Mouse (Mus musculus) heart, adult 2 months (tissue): Measurements from ENCODE around the gene Msh5. TPM values are rescaled to one million over a fixed set of nuclear protein-coding genes. Genes with fewer than 3 reads are reported as not detected.
A peak's percentile ranks its signal among the peaks of the same experiment; 100 is the strongest.

ENCODE experiments used
- DNase-seq, 2 experiments: peaks; one replicate each; pipeline ENCODE4 v3.0.0; 2021
- H3K27ac ChIP-seq: fragments of 200-600 bp; 2 replicates; pipeline ENCODE4 v1.8.1; 2022
- H3K27me3 ChIP-seq: fragments of 200-500 bp; 2 replicates; pipeline ENCODE4 v1.6.1; 2012; ENCODE audit warnings: mild to moderate bottlenecking, low read length, inconsistent platforms, mixed read lengths; ENCODE audit not compliant: control insufficient read depth, insufficient read depth
- H3K36me3 ChIP-seq: fragments of 200-500 bp; 2 replicates; pipeline ENCODE4 v1.6.1; 2012; ENCODE audit warnings: low read length, inconsistent platforms; ENCODE audit not compliant: control insufficient read depth, insufficient read depth
- H3K4me1 ChIP-seq: fragments of 200-500 bp; 2 replicates; pipeline ENCODE4 v1.6.1; 2011; ENCODE audit warnings: low read length; ENCODE audit not compliant: control insufficient read depth, insufficient read depth
- H3K4me3 ChIP-seq: fragments of 200-600 bp; 2 replicates; pipeline ENCODE4 v1.8.1; 2022
- H3K79me2 ChIP-seq: fragments of 200-500 bp; replicated peaks from 2 replicates; pipeline ENCODE4 v1.6.1; 2012; ENCODE audit warnings: mild to moderate bottlenecking, inconsistent platforms, low read length, moderate library complexity, mixed read lengths; ENCODE audit not compliant: control insufficient read depth, insufficient read depth
- H3K9ac ChIP-seq: fragments of 200-500 bp; 2 replicates; pipeline ENCODE4 v1.6.1; 2012; ENCODE audit warnings: low read depth, mild to moderate bottlenecking, control low read depth, inconsistent platforms, low read length, mixed read lengths
- CTCF ChIP-seq: fragments of 200-600 bp; IDR thresholded peaks from 2 replicates; pipeline ENCODE4 v1.8.1; 2022; ENCODE audit warnings: antibody characterized with exemption, mild to moderate bottlenecking, moderate library complexity
- EP300 ChIP-seq: fragments of 200-500 bp; IDR thresholded peaks from 2 replicates; pipeline ENCODE4 v1.6.1; 2011; ENCODE audit warnings: low read depth, low read length, control low read depth; ENCODE audit not compliant: insufficient read depth
- POLR2A ChIP-seq: fragments of 200-500 bp; IDR thresholded peaks from 2 replicates; pipeline ENCODE4 v1.6.1; 2011; ENCODE audit warnings: mild to moderate bottlenecking, low read depth, low read length, control low read depth; ENCODE audit not compliant: insufficient read depth
- WGBS: fragments of 180-500 bp; shearing (Covaris S2); methylation state at CpG from one replicate; pipeline ENCODE4 v1.1.7; 2018; 5-methylcytosine and 5-hydroxymethylcytosine counted together
- intact Hi-C: fragments of 180-260 bp; cut with DNase I; formaldehyde crosslinking; loops from one replicate; pipeline ENCODE4 v1.15.1; 2025
- polyA plus RNA-seq: library from polyadenylated mRNA; depleted of rRNA; stranded (reverse); fragments of >200 nt; gene quantifications from 2 replicates; pipeline ENCODE4 v1.2.3, GENCODE M21; 2012; rRNA removed
- total RNA-seq, 2 experiments: library from RNA; stranded (reverse); gene quantifications; 2 replicates each; pipeline ENCODE4 v1.2.3; 2021

Msh5 gene
- total and polyA plus RNA-seq, 3 experiments = 0.23 to 1.2 (median 0.29) TPM

DNA sequence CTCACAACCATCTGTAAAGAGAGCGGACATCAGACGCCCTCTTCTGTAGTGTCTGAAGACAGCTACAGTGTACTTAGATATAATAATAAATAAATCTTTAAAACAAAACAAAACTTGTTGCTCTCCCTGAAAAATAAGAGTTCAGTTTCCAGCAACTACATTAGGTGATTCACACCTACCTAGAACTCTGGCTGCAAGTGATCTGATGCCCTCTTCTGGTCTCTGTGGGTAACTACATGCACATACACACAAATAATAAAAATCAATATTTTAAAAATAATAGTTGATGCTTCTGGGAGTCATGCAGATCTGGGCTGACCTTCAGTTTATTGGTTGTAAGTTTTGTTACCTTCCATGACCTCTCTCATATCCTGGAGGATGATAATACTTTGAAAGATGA is 62.3 kb downstream of the Msh5 start:
- WGBS = 75% methylated on average over 2 of the region's 2 CpGs
- no peak overlapping the region for H3K27ac ChIP-seq
- no peaks in the 10 kb centered on the region for H3K27me3 ChIP-seq
- H3K4me1 ChIP-seq = peaks cover 4% of the 10 kb centered on the region
- no peaks in the 10 kb centered on the region; the same call in 1 of the 2 replicates for H3K36me3 ChIP-seq
- TF ChIP-seq CTCF = peak; percentile 93
- no peak for TF ChIP-seq EP300
- H3K79me2 ChIP-seq = peaks cover 2% of the 10 kb centered on the region; the same call in 1 of the 2 replicates
- no peak overlapping the region for H3K9ac ChIP-seq
- H3K4me3 ChIP-seq = no peak overlapping the region
- no peak for DNase-seq
- intact Hi-C loops = loop anchor here (1.0 to 5.0 kb wide), 2 partner anchors 128 to 147 kb away; partner anchors contain the start of genes Dxo and Stk19

DNA sequence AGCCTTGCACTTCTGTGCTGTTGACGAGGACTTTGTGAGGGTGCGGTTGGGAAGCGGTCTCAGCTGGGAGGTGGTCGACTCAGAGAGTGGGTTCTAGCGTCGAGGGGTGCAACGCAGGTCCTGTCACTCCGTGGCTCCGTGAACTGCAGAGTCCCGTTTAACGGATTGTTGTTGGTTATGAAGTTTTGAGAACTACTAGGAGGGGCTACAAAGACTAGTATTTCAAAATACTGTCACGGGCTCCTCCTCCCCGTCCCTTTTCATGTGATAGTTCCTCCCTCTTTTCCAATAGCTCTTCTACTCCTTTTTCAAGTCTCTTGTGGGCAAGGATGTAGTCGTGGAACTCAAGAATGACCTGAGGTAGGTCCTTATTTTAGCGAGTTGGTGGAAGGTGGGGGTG is 64.2 kb downstream of the Msh5 start:
- H3K4me1 ChIP-seq = peaks cover 4% of the 10 kb centered on the region
- WGBS = 0% methylated on average over 15 of the region's 15 CpGs
- intact Hi-C loops = loop anchor here (2.0 to 5.0 kb wide), 2 partner anchors 132 to 145 kb away; partner anchors contain the start of genes Dxo, Nelfe, Skiv2l and Stk19
- H3K4me3 ChIP-seq = peak overlapping the region; percentile 97
- DNase-seq = no peak
- TF ChIP-seq EP300 (no peak), CTCF (no peak), POLR2A (no peak)
- no peaks in the 10 kb centered on the region; the same call in 1 of the 2 replicates for H3K36me3 ChIP-seq
- H3K27me3 ChIP-seq = no peaks in the 10 kb centered on the region
- H3K79me2 ChIP-seq = peaks cover 2% of the 10 kb centered on the region; the same call in 1 of the 2 replicates
- H3K27ac ChIP-seq = peak overlapping the region; percentile 99
- H3K9ac ChIP-seq = peak overlapping the region; percentile 98

DNA sequence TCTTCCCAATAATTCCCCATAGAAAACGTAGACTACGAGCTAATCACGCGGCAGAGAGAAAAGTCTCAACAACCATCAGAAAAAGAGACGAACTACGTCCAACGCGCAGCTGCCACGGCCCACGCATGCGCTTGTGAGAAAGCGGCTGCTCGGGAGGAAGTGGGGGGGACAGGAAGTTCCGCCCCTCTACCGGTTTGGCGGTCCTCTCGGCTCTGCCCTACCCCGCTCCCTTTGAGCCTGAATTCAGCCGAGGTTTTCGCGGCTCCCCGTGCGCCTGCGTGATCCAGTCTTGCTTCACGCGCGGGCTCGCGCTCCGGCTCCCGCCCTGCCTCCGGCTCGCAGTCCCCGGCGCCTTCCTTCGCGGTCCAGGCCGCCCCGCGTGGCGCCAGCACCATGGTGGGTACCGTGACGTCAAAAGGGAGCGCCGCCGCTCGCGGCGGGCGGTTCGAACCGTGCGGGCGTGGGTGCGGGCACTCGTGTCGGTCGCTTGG is 64.8 kb downstream of the Msh5 start, which contains the start of gene Lsm2:
Gene Lsm2, plus strand, starts transcription at position 173 of the 491 bp plus-strand sequence.
- Histone ChIP-seq H3K4me3 (peak within 1 kb of the TSS; percentile 97), H3K4me1 (peaks cover 4% of the 10 kb centered on the region), H3K9ac (peak within 1 kb of the TSS; percentile 98), H3K36me3 (no peaks in the 10 kb centered on the region; the same call in 1 of the 2 replicates), H3K27me3 (no peaks in the 10 kb centered on the region), H3K79me2 (peaks cover 2% of the 10 kb centered on the region; the same call in 1 of the 2 replicates), H3K27ac (peak within 1 kb of the TSS; percentile 99)
- DNase-seq = peak; percentile 95 to 96
- intact Hi-C loops = loop anchor here (2.0 to 5.0 kb wide), 4 partner anchors 19 to 144 kb away; partner anchors contain the start of genes Dxo, Nelfe, Neu1 and Skiv2l
- under 1% methylated on average over 58 of the region's 58 CpGs for WGBS
- TF ChIP-seq POLR2A (peak; percentile 99), CTCF (peak; percentile 32), EP300 (peak; percentile 86)

DNA sequence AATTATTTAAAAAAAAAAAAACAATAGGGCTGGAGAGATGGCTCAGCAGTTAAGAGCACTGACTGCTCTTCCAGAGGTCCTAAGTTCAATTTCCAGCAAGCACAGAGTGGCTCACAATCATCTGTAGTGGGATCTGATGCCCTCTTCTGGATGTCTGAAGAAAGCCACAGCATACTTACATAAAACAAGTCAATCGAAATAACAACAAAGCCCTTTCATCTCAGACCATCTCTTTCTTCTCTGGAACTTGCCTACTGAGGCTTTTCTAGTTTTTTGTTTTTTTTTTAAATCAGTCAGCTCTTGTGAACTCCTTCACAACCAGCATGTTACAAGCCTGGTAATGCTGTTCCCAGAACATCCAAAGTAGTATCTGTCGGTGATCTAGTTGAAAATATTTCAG is 65.9 kb downstream of the Msh5 start:
- peak overlapping the region; percentile 97 for H3K4me3 ChIP-seq
- no peaks in the 10 kb centered on the region for H3K27me3 ChIP-seq
- 6% methylated on average over 2 of the region's 2 CpGs for WGBS
- H3K36me3 ChIP-seq = no peaks in the 10 kb centered on the region; the same call in 1 of the 2 replicates
- H3K27ac ChIP-seq = peak overlapping the region; percentile 99
- no peak for DNase-seq
- intact Hi-C loops = loop anchor here (1.0 to 5.0 kb wide), 4 partner anchors 20 to 143 kb away; partner anchors contain the start of genes Dxo, Neu1, Stk19 and Vars
- peaks cover 2% of the 10 kb centered on the region; the same call in 1 of the 2 replicates for H3K79me2 ChIP-seq
- TF ChIP-seq EP300 (no peak), CTCF (peak; percentile 89)
- H3K9ac ChIP-seq = 0 out of 2 replicates have a peak overlapping the region, but pooled peaks have one; percentile 17
- peaks cover 4% of the 10 kb centered on the region for H3K4me1 ChIP-seq

DNA sequence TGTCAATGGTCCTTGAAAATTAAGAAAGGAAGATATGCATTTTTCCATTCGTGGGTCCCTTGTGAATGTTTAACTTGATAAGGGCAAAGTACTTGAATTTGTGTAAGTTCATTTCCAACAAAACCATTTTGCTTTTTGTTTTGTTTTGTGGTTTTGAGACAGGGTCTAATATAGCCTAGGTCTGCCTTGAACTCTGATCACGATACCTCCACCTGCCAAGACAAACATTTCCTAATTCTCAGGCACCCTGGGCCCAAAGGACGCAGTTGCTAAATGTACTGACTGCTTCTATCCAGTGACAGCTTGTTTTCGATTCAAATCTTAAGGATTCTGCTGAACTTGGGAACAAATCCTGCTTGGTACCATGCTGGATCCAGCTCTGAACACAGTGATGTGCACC is 66.9 kb downstream of the Msh5 start:
- DNase-seq = no peak
- Histone ChIP-seq H3K79me2 (peaks cover 2% of the 10 kb centered on the region; the same call in 1 of the 2 replicates), H3K27me3 (no peaks in the 10 kb centered on the region), H3K4me3 (no peak overlapping the region), H3K36me3 (no peaks in the 10 kb centered on the region; the same call in 1 of the 2 replicates), H3K9ac (no peak overlapping the region), H3K4me1 (peaks cover 4% of the 10 kb centered on the region), H3K27ac (no peak overlapping the region)
- WGBS = 92% methylated on average over 4 of the region's 4 CpGs
- no peak for TF ChIP-seq CTCF
- no peak for TF ChIP-seq POLR2A
- no peak for TF ChIP-seq EP300
- intact Hi-C loops = loop anchor here (1.0 to 10.0 kb wide), 5 partner anchors 21 to 1295 kb away; partner anchors contain the start of genes Dxo, Neu1, Stk19 and Trim39

Other genes starting within 250 kb of the Msh5 start
Only the 30 nearest of the 46 such genes appear.
- 10 to 100 TPM; 38.0 to 42.6 TPM for gene Ehmt2, start 148.3 kb downstream of the Msh5 start, total RNA-seq
- gene Ehmt2, start 148.3 kb downstream of the Msh5 start, polyA plus RNA-seq = 61.6 and 64.0 TPM in 2 replicates
- gene Slc44a4, start 132.3 kb downstream of the Msh5 start, total RNA-seq = not detected
- gene Slc44a4, start 132.3 kb downstream of the Msh5 start, polyA plus RNA-seq = 1.1 TPM in 1 of 2 replicates, not detected in the other
- gene Neu1, start 115.5 kb downstream of the Msh5 start, total RNA-seq = 10 to 100 TPM; 14.5 TPM
- 22.0 and 23.6 TPM in 2 replicates for gene Neu1, start 115.5 kb downstream of the Msh5 start, polyA plus RNA-seq
- gene Hspa1b, start 87.5 kb downstream of the Msh5 start, total RNA-seq = 10 to 100 TPM in 1 of 2 experiments, 1 to 10 TPM in 1; 2.9 to 11.2 TPM
- 2.0 and 6.3 TPM in 2 replicates for gene Hspa1b, start 87.5 kb downstream of the Msh5 start, polyA plus RNA-seq
- not detected for gene Gm20481, start 76.8 kb downstream of the Msh5 start, total RNA-seq
- gene Gm20481, start 76.8 kb downstream of the Msh5 start, polyA plus RNA-seq = not detected in 2 replicates
- gene Hspa1a, start 74.6 kb downstream of the Msh5 start, total RNA-seq = 1 to 10 TPM; 3.3 to 9.8 TPM
- 3.0 and 5.9 TPM in 2 replicates for gene Hspa1a, start 74.6 kb downstream of the Msh5 start, polyA plus RNA-seq
- 10 to 100 TPM in 1 of 2 experiments, 1 to 10 TPM in 1; 8.3 to 10.9 TPM for gene Hspa1l, start 74.0 kb downstream of the Msh5 start, total RNA-seq
- 3.6 and 6.6 TPM in 2 replicates for gene Hspa1l, start 74.0 kb downstream of the Msh5 start, polyA plus RNA-seq
- 10 to 100 TPM; 17.3 to 21.3 TPM for gene Lsm2, start 64.9 kb downstream of the Msh5 start, total RNA-seq
- gene Lsm2, start 64.9 kb downstream of the Msh5 start, polyA plus RNA-seq = 50.7 and 58.0 TPM in 2 replicates
- gene Vars, start 45.8 kb downstream of the Msh5 start, total RNA-seq = 10 to 100 TPM; 27.0 to 28.5 TPM
- 32.7 and 39.2 TPM in 2 replicates for gene Vars, start 45.8 kb downstream of the Msh5 start, polyA plus RNA-seq
- gene Vwa7, start 30.2 kb downstream of the Msh5 start, total RNA-seq = 10 to 100 TPM; 10.0 to 10.9 TPM
- 7.5 and 10.2 TPM in 2 replicates for gene Vwa7, start 30.2 kb downstream of the Msh5 start, polyA plus RNA-seq
- not detected for gene Sapcd1, start 18.7 kb downstream of the Msh5 start, total RNA-seq
- 0.20 and 0.67 TPM in 2 replicates for gene Sapcd1, start 18.7 kb downstream of the Msh5 start, polyA plus RNA-seq
- gene Clic1, start 3.2 kb upstream of the Msh5 start, total RNA-seq = 10 to 100 TPM; 32.5 to 33.1 TPM
- gene Clic1, start 3.2 kb upstream of the Msh5 start, polyA plus RNA-seq = 44.4 and 51.6 TPM in 2 replicates
- gene Ddah2, start 12.3 kb upstream of the Msh5 start, total RNA-seq = 10 to 100 TPM; 20.0 to 20.5 TPM
- 31.4 and 40.8 TPM in 2 replicates for gene Ddah2, start 12.3 kb upstream of the Msh5 start, polyA plus RNA-seq
- under 1 TPM; 0.34 to 0.55 TPM for gene Ly6g6c, start 18.6 kb upstream of the Msh5 start, total RNA-seq
- 0.23 and 0.64 TPM in 2 replicates for gene Ly6g6c, start 18.6 kb upstream of the Msh5 start, polyA plus RNA-seq
- gene Mpig6b, start 19.4 kb upstream of the Msh5 start, total RNA-seq = 1 to 10 TPM in 1 of 2 experiments, under 1 TPM in 1; 0.31 to 2.4 TPM
- 0.32 and 1.4 TPM in 2 replicates for gene Mpig6b, start 19.4 kb upstream of the Msh5 start, polyA plus RNA-seq
- not detected for gene Ly6g6e, start 30.2 kb upstream of the Msh5 start, total RNA-seq
- 0.41 TPM in 1 of 2 replicates, not detected in the other for gene Ly6g6e, start 30.2 kb upstream of the Msh5 start, polyA plus RNA-seq
- under 1 TPM in 1 of 2 experiments, not detected in 1; 0.61 TPM for gene Ly6g6d, start 31.3 kb upstream of the Msh5 start, total RNA-seq
- 1.3 and 1.6 TPM in 2 replicates for gene Ly6g6d, start 31.3 kb upstream of the Msh5 start, polyA plus RNA-seq
- not detected for gene Ly6g6f, start 38.9 kb upstream of the Msh5 start, total RNA-seq
- 0.27 TPM in 1 of 2 replicates, not detected in the other for gene Ly6g6f, start 38.9 kb upstream of the Msh5 start, polyA plus RNA-seq
- 10 to 100 TPM; 53.2 to 62.5 TPM for gene Abhd16a, start 42.5 kb upstream of the Msh5 start, total RNA-seq
- gene Abhd16a, start 42.5 kb upstream of the Msh5 start, polyA plus RNA-seq = 95.7 and 98.2 TPM in 2 replicates
- not detected for gene Ly6g5c, start 61.5 kb upstream of the Msh5 start, total RNA-seq
- not detected in 2 replicates for gene Ly6g5c, start 61.5 kb upstream of the Msh5 start, polyA plus RNA-seq
- under 1 TPM in 1 of 2 experiments, not detected in 1; 0.36 TPM for gene Ly6g5b, start 68.7 kb upstream of the Msh5 start, total RNA-seq
- 0.23 and 0.35 TPM in 2 replicates for gene Ly6g5b, start 68.7 kb upstream of the Msh5 start, polyA plus RNA-seq
- gene Gpank1, start 74.7 kb upstream of the Msh5 start, total RNA-seq = 1 to 10 TPM; 6.8 to 8.5 TPM
- gene Gpank1, start 74.7 kb upstream of the Msh5 start, polyA plus RNA-seq = 9.5 TPM in 2 replicates
- gene Csnk2b, start 75.3 kb upstream of the Msh5 start, total RNA-seq = 100 to 1,000 TPM; 149 to 170 TPM
- gene Csnk2b, start 75.3 kb upstream of the Msh5 start, polyA plus RNA-seq = 297 and 301 TPM in 2 replicates
- gene D17H6S53E, start 79.6 kb upstream of the Msh5 start, total RNA-seq = 10 to 100 TPM; 30.2 to 31.3 TPM
- 7.7 and 11.8 TPM in 2 replicates for gene D17H6S53E, start 79.6 kb upstream of the Msh5 start, polyA plus RNA-seq
- gene Apom, start 85.3 kb upstream of the Msh5 start, total RNA-seq = not detected
- not detected in 2 replicates for gene Apom, start 85.3 kb upstream of the Msh5 start, polyA plus RNA-seq
- gene Bag6, start 88.4 kb upstream of the Msh5 start, total RNA-seq = 100 to 1,000 TPM; 216 to 252 TPM
- 140 and 150 TPM in 2 replicates for gene Bag6, start 88.4 kb upstream of the Msh5 start, polyA plus RNA-seq
- 100 to 1,000 TPM; 132 to 139 TPM for gene Prrc2a, start 118.2 kb upstream of the Msh5 start, total RNA-seq
- 183 and 197 TPM in 2 replicates for gene Prrc2a, start 118.2 kb upstream of the Msh5 start, polyA plus RNA-seq
- 1 to 10 TPM; 2.9 to 3.9 TPM for gene Aif1, start 129.3 kb upstream of the Msh5 start, total RNA-seq
- gene Aif1, start 129.3 kb upstream of the Msh5 start, polyA plus RNA-seq = 1.5 and 2.0 TPM in 2 replicates
- gene Lst1, start 141.7 kb upstream of the Msh5 start, total RNA-seq = 1 to 10 TPM; 4.1 to 4.5 TPM
- gene Lst1, start 141.7 kb upstream of the Msh5 start, polyA plus RNA-seq = 7.2 and 11.3 TPM in 2 replicates
- gene Ltb, start 147.7 kb upstream of the Msh5 start, total RNA-seq = 1 to 10 TPM; 1.3 TPM
- 2.0 and 5.2 TPM in 2 replicates for gene Ltb, start 147.7 kb upstream of the Msh5 start, polyA plus RNA-seq